Mouse (Mus musculus) embryonic facial prominence, embryonic 12.5 days (tissue): ENCODE measurements around the gene Cpne6. TPM values are rescaled to one million over a fixed set of nuclear protein-coding genes. Genes with fewer than 3 reads are reported as not detected.

ENCODE experiments used
- ATAC-seq: fragments of 200-750 bp; cut with Nextera tagmentation; 2 replicates; pipeline ENCODE4 v1.8.0; 2017; ENCODE audit not compliant: insufficient number of reproducible peaks, insufficient read depth, low FRiP score, low TSS enrichment
- H3K27ac ChIP-seq: fragments of 300-500 bp; sonication (generic); 2 replicates; pipeline ENCODE4 v1.5.1; 2016; ENCODE audit warnings: mild to moderate bottlenecking
- H3K27me3 ChIP-seq: fragments of 300-500 bp; sonication (generic); 2 replicates; pipeline ENCODE4 v1.6.1; 2016; ENCODE audit warnings: mild to moderate bottlenecking, moderate library complexity
- H3K36me3 ChIP-seq: fragments of 300-500 bp; sonication (generic); 2 replicates; pipeline ENCODE4 v1.6.1; 2016; ENCODE audit warnings: mild to moderate bottlenecking
- H3K4me1 ChIP-seq: fragments of 300-500 bp; sonication (generic); 2 replicates; pipeline ENCODE4 v1.6.1; 2016
- H3K4me2 ChIP-seq: fragments of 300-500 bp; sonication (generic); replicated peaks from 2 replicates; pipeline ENCODE4 v1.6.1; 2016; ENCODE audit warnings: mild to moderate bottlenecking, moderate library complexity
- H3K4me3 ChIP-seq: fragments of 300-500 bp; sonication (generic); 2 replicates; pipeline ENCODE4 v1.5.1; 2016; ENCODE audit warnings: mild to moderate bottlenecking
- H3K9ac ChIP-seq: fragments of 300-500 bp; sonication (generic); 2 replicates; pipeline ENCODE4 v1.6.1; 2016; ENCODE audit warnings: mild to moderate bottlenecking, moderate library complexity
- H3K9me3 ChIP-seq: fragments of 300-500 bp; sonication (generic); 2 replicates; pipeline ENCODE4 v1.6.1; 2016; ENCODE audit warnings: mild to moderate bottlenecking, moderate library complexity
- WGBS: fragments of 180-500 bp; shearing (Covaris S2); methylation state at CpG from one replicate; pipeline ENCODE4 v1.1.7; 2016; 5-methylcytosine and 5-hydroxymethylcytosine counted together
- polyA plus RNA-seq: library from polyadenylated mRNA; unstranded; fragments of >200 nt; fragmentation: Nextera tagmentation; extraction: Ambion mirVana; gene quantifications from 2 replicates; pipeline ENCODE4 v1.2.1, GENCODE M21; 2016

Cpne6 gene
- polyA plus RNA-seq = 0.55 and 0.90 TPM in 2 replicates

DNA sequence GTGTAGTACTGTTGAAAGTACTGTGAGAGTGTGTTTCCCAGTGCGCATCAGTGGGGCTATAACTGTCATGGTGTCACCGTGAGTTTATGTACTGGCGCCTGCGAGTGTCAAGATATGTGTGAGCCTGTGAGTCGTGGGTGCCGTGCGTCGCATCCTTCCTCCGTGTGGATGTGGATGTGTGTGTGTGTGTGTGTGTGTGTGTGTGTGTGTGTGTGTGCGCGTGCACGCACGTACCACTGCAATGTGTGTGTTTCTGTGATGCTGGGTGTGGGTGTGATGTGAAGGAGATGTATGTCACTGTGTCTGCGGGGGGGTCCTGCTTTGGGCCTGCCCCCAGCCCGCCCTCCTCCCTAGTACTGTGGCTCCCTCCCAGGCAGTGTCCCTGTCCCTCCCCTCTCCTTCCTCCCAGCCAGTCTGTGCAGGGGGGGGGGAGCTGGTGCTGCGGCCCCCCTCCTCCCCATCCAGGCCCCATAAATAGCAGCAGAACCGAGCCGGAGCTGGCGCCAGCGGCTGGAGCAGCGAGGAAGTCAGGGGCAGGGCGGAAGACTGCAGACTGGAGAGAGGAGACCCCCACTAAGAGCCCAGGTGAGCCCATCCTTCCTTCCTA lies at the start of gene Cpne6:
TSS of gene Cpne6 (plus strand) at position 321 of the 607 bp plus-strand sequence.
- H3K27ac ChIP-seq = no peak within 1 kb of the TSS
- peaks cover 20% of the 10 kb centered on the region for H3K27me3 ChIP-seq
- no peak; the same call in 1 of the 2 replicates for ATAC-seq
- H3K4me2 ChIP-seq = no peak within 1 kb of the TSS
- WGBS = 70% methylated on average over 22 of the region's 22 CpGs
- H3K4me1 ChIP-seq = peaks cover 4% of the 10 kb centered on the region; the same call in 1 of the 2 replicates
- H3K9me3 ChIP-seq = no peaks in the 10 kb centered on the region
- H3K36me3 ChIP-seq = no peaks in the 10 kb centered on the region
- no peak within 1 kb of the TSS for H3K4me3 ChIP-seq
- no peak within 1 kb of the TSS for H3K9ac ChIP-seq

DNA sequence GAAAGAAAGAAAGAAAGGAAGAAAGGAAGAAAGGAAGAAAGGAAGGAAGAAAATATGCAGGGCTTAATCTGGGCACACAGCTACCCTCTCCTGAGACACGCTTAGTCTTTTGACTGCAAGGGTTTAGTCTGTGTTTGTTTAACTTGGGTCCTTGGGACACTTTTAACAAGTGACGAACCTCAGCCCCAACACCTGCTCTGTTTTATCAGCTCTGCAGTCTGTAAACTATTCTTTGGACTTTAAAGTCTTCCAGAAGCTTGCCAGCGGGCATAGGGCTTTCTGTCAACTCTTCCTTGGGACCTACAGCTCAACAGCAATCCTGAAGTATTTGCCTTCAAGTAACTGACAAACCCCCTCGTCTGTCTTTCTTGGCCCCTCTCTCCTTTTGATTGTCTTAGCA lies 48.5 kb upstream of the Cpne6 start:
- Histone ChIP-seq H3K27me3 (no peaks in the 10 kb centered on the region), H3K36me3 (no peaks in the 10 kb centered on the region), H3K4me3 (no peak overlapping the region), H3K9ac (no peak overlapping the region), H3K4me1 (0 out of 2 replicates have a peak, but pooled peaks cover 2% of the 10 kb centered on the region), H3K4me2 (no peak overlapping the region), H3K27ac (no peak overlapping the region), H3K9me3 (no peaks in the 10 kb centered on the region)
- WGBS = 55% methylated on average over 4 of the region's 4 CpGs
- ATAC-seq = no peak

DNA sequence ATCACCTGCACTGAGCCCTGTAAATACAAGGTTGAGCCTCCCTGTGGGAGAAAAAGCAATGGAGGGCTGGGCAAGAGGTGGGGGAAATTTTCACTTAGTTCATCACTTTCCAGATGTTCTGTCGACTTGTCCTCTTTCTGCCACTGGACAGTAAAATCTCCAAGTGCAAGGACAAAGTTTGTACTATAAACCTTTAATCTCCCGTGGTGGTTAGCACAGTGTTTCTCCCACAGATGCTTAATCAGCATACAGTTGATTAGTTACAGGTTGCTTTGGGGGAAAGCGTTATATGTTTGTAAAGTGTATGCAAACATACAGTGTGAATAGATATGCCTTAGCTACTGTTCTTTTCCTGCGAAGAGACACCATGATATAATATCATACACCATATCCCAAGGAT lies 43.8 kb upstream of the Cpne6 start:
- no peaks in the 10 kb centered on the region for H3K27me3 ChIP-seq

DNA sequence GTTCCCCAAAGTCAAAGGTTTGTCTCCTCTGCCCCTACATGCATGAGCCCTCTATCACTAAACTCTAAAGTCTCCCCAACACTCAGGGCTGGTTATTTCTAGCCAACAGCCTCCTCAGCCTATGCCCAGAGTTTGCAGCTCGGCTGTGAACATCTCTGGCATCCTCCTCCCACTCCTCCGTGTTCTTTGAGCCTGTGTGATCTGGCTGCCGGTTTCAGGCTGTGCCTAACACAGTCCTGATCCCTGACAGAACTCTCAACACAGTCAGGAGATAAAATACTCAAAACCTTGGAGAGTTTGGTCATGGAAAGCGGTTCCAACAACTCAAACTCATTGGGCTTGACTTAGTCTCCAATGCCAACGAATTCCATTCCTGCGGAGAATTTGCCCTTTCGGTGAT lies 43.1 kb upstream of the Cpne6 start:
- Histone ChIP-seq H3K4me1 (peaks cover 18% of the 10 kb centered on the region), H3K4me3 (no peak overlapping the region), H3K27me3 (no peaks in the 10 kb centered on the region), H3K4me2 (no peak overlapping the region), H3K27ac (no peak overlapping the region), H3K36me3 (no peaks in the 10 kb centered on the region), H3K9ac (no peak overlapping the region), H3K9me3 (no peaks in the 10 kb centered on the region)
- 78% methylated on average over 7 of the region's 7 CpGs for WGBS
- no peak for ATAC-seq

More for the DNA sequence above, 43.8 kb upstream of the Cpne6 start:
- 71% methylated on average over 4 of the region's 4 CpGs for WGBS
- H3K9me3 ChIP-seq = no peaks in the 10 kb centered on the region
- no peak overlapping the region for H3K27ac ChIP-seq
- no peaks in the 10 kb centered on the region for H3K36me3 ChIP-seq
- H3K9ac ChIP-seq = no peak overlapping the region
- H3K4me3 ChIP-seq = no peak overlapping the region
- H3K4me2 ChIP-seq = no peak overlapping the region
- no peak for ATAC-seq
- H3K4me1 ChIP-seq = peaks cover 15% of the 10 kb centered on the region

DNA sequence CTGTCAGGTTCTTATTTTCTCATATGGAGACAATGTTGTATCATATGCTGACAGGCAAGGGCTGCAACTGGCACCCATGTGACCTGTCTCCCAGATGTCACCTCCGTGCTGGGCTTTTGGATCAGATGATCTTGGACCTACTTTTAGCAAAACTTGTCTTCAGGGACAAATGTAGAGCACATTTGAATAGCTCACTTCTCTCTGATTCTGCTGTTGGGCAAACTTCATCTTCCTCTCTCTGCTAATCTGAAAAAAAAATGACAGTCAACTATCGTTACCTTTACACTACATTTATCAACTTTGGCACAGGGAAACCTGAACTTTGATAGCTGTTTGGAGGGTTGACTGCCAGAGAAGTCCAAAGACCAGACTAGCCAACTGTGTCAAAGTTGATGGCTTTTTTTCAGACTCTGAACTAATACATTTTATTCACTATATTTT lies 41.9 kb upstream of the Cpne6 start:
- Histone ChIP-seq H3K9me3 (no peaks in the 10 kb centered on the region), H3K4me2 (no peak overlapping the region), H3K27me3 (no peaks in the 10 kb centered on the region), H3K4me1 (peaks cover 16% of the 10 kb centered on the region), H3K36me3 (no peaks in the 10 kb centered on the region), H3K9ac (no peak overlapping the region), H3K4me3 (no peak overlapping the region), H3K27ac (no peak overlapping the region)
- WGBS = 89% methylated on average over 2 of the region's 2 CpGs
- ATAC-seq = no peak

DNA sequence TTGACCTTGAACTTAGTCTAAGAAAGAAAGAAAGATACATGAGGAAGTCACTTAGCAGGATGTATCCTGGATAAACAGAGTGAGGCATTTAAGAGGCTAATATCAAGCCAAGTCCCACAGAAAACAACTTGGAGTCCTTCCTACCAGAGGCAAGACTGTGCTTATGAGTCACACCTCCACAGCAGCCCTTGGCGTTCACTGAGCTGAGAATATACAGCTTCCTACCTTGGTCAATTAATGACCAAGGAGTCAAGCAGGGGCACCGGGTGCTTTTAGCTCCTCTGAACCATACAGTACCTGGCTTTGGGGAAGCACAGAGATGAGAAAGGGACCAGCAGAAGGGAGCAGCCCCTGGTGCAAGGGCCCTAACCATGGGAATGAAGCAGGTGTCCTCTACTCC lies 41.2 kb upstream of the Cpne6 start:
- no peak for ATAC-seq
- no peaks in the 10 kb centered on the region for H3K27me3 ChIP-seq
- no peak overlapping the region for H3K4me3 ChIP-seq
- no peak overlapping the region for H3K4me2 ChIP-seq
- peaks cover 16% of the 10 kb centered on the region for H3K4me1 ChIP-seq
- no peaks in the 10 kb centered on the region for H3K9me3 ChIP-seq
- H3K9ac ChIP-seq = no peak overlapping the region
- no peak overlapping the region for H3K27ac ChIP-seq
- 88% methylated on average over 2 of the region's 2 CpGs for WGBS
- no peaks in the 10 kb centered on the region for H3K36me3 ChIP-seq

DNA sequence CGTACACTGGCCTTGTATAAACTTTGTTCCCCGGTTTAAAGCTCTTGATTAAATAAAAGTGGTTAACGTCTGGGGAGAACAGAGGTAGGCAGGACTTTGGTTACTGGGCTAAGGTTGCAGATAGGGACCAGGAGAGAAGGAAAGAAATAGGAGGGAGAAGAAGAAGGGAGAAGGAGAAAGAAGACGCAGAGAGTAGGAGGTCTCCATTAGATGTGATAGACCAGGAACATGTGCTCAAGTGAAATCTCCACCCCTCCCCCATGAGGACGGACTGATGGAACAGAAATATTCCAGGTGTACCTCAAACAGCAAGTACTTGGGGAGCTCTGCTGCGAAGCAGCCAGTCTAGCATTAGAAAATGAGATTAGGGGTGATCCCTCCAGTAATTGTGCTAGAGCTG lies 40.4 kb upstream of the Cpne6 start:
- Histone ChIP-seq H3K27ac (no peak overlapping the region), H3K9ac (no peak overlapping the region), H3K27me3 (no peaks in the 10 kb centered on the region), H3K36me3 (no peaks in the 10 kb centered on the region), H3K9me3 (no peaks in the 10 kb centered on the region), H3K4me3 (no peak overlapping the region), H3K4me1 (peaks cover 16% of the 10 kb centered on the region), H3K4me2 (no peak overlapping the region)
- WGBS = 72% methylated on average over 6 of the region's 6 CpGs
- ATAC-seq = no peak

DNA sequence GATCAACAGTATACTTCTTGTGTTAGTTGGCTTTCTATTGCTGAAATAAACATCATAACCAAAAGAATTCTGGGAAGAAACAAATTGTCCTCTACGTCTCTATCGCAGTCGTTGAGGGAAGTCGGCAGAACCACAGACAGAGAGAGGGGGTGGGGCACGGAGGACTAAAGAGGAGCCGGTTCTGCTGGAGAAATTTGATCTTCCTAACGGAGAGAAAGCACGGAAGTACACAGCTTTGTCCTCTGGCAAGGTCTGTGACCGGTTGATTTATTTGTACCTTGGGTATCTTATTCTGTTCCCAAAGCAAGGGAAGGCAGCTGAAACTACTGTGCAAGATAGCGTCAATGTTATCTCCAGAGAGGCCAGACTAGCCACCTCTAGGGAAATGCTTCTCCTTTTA lies 39.4 kb upstream of the Cpne6 start:
- Histone ChIP-seq H3K9ac (no peak overlapping the region), H3K9me3 (no peaks in the 10 kb centered on the region), H3K4me2 (peak overlapping the region; percentile 30), H3K4me1 (peaks cover 16% of the 10 kb centered on the region), H3K36me3 (no peaks in the 10 kb centered on the region), H3K27me3 (no peaks in the 10 kb centered on the region), H3K27ac (0 out of 2 replicates have a peak overlapping the region, but pooled peaks have one; percentile 4), H3K4me3 (no peak overlapping the region)
- ATAC-seq = no peak
- 4% methylated on average over 10 of the region's 10 CpGs for WGBS

DNA sequence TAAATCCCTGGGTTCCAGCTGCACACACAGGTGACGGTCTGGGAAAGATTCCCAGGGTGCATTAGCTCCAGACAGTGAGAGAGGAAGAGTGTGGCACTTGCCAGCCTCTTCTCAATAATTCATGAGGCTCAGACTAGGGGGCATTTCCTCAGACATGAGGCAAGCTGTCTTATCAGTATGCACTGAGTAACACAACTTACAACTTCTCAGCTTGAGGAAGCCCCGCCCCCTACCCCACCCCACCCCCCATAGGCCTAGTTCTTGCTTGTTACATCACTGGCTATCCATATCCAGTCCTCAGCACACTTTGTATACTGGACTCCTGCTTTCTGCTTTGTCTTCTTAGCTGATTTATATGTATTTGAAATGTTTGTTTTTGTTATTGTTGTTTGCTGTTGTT lies 34.6 kb upstream of the Cpne6 start:
- H3K4me1 ChIP-seq = peaks cover 16% of the 10 kb centered on the region
- no peak overlapping the region for H3K4me2 ChIP-seq
- no peaks in the 10 kb centered on the region for H3K36me3 ChIP-seq
- no peak overlapping the region for H3K9ac ChIP-seq
- ATAC-seq = no peak
- 61% methylated on average over 2 of the region's 2 CpGs for WGBS
- no peak overlapping the region for H3K27ac ChIP-seq
- H3K27me3 ChIP-seq = no peaks in the 10 kb centered on the region
- H3K9me3 ChIP-seq = no peaks in the 10 kb centered on the region
- H3K4me3 ChIP-seq = no peak overlapping the region

DNA sequence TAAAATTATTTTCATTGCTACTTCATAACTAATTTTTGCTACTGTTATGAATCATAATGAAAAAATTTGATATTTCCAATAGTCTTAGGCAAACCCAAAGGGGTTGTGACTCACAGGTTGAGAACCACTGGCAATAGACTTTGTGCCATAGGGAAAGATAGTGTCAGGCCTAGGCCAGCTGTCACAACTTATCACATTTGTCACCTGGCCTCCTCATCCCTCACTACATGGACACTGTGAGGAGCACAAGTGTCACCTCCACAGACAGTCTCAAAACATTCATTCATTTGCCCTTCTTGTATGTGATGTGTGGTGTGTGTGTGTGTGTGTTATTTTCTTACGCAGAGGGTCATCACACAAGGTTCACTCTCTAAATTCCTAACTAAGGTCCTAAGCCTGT lies 32.8 kb upstream of the Cpne6 start:
- Histone ChIP-seq H3K4me2 (no peak overlapping the region), H3K27ac (no peak overlapping the region), H3K9me3 (no peaks in the 10 kb centered on the region), H3K4me3 (no peak overlapping the region), H3K27me3 (no peaks in the 10 kb centered on the region), H3K9ac (no peak overlapping the region), H3K36me3 (no peaks in the 10 kb centered on the region), H3K4me1 (peaks cover 6% of the 10 kb centered on the region; the same call in 1 of the 2 replicates)
- no peak for ATAC-seq
- WGBS = 100% methylated on average over 1 of the region's 1 CpGs

DNA sequence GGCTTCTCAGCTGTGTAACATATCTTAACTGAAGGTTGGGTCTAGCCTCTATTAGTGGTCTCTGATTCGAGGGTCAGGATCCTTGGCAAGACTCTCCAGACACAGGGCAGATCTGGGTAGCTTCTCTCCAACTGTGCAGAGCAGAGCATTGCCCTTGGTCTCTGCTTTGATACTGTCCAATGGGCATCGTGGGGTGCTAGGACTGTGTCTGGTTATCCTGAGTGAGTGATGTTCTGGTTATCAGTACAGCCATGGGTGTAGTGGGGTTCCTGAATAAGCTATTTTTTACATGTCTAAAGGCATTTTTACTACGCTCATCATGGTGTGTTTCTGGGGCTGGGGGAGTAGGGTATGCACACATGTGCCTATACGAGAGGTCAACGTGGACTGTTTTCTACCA lies 32.4 kb upstream of the Cpne6 start:
- no peak for ATAC-seq
- Histone ChIP-seq H3K4me3 (peak overlapping the region; percentile 61; the same call in 1 of the 2 replicates), H3K4me1 (peaks cover 6% of the 10 kb centered on the region; the same call in 1 of the 2 replicates), H3K27ac (0 out of 2 replicates have a peak overlapping the region, but pooled peaks have one; percentile 91), H3K27me3 (no peaks in the 10 kb centered on the region), H3K9me3 (no peaks in the 10 kb centered on the region), H3K4me2 (peak overlapping the region; percentile 54), H3K36me3 (no peaks in the 10 kb centered on the region), H3K9ac (no peak overlapping the region)
- WGBS = 89% methylated on average over 5 of the region's 5 CpGs
